Mouse (Mus musculus): ENCODE data around the gene Zdhhc6. TPM values are rescaled to one million over a fixed set of nuclear protein-coding genes. Genes with fewer than 3 reads are reported as not detected.

Gene Zdhhc6
- polyA plus RNA-seq, 1 experiment from 2014 or later = 69.8 TPM

DNA sequence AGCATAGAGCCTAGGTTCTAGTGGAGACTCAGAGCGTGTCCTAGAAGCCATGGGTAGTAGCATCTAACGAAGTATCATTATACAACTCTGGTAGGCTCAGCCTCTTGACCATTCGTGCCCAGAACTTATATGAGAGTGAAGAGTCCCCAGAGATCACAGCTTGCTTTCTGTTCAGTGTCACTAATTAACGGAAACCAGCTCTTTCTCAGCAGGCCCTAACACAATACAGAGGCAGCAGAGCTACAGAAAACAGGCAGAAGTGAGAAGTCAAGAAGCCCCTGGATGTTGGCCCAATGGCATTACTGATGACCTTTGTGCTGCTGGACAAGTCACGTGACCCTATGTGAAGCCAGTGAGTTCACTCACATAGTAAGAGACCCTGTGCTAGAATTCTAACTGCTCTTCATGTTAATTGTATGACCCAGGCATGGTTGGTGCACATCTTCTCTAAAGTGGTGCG is 74.6 kb downstream of the Zdhhc6 start, which contains the start of gene Gucy2g:
Gene Gucy2g, minus strand, starts transcription at position 51 of the 460 bp plus-strand sequence.
- no peaks in the 10 kb centered on the region for H3K9me3 ChIP-seq (ENCODE audit: control insufficient read depth, low read length)
- no peaks in the 10 kb centered on the region for H3K27me3 ChIP-seq (replicated peaks; ENCODE audit: control insufficient read depth, insufficient read depth, low read length)
- no peak within 1 kb of the TSS for H3K9ac ChIP-seq (replicated peaks; ENCODE audit: low read depth, low read length)
- H3K4me2 ChIP-seq (ENCODE audit: low read length) = no peak within 1 kb of the TSS
- H3K27ac ChIP-seq (ENCODE audit: low read length) = no peak within 1 kb of the TSS
- WGBS = 70% methylated on average over 6 of the region's 6 CpGs
- no peaks in the 10 kb centered on the region for H3K4me1 ChIP-seq (replicated peaks; ENCODE audit: control insufficient read depth, insufficient read depth, low read length)
- H3K36me3 ChIP-seq (ENCODE audit: control insufficient read depth, insufficient read depth) = no peaks in the 10 kb centered on the region
- no peak for ATAC-seq
- H3K4me3 ChIP-seq (replicated peaks; ENCODE audit: low read length) = no peak within 1 kb of the TSS

DNA sequence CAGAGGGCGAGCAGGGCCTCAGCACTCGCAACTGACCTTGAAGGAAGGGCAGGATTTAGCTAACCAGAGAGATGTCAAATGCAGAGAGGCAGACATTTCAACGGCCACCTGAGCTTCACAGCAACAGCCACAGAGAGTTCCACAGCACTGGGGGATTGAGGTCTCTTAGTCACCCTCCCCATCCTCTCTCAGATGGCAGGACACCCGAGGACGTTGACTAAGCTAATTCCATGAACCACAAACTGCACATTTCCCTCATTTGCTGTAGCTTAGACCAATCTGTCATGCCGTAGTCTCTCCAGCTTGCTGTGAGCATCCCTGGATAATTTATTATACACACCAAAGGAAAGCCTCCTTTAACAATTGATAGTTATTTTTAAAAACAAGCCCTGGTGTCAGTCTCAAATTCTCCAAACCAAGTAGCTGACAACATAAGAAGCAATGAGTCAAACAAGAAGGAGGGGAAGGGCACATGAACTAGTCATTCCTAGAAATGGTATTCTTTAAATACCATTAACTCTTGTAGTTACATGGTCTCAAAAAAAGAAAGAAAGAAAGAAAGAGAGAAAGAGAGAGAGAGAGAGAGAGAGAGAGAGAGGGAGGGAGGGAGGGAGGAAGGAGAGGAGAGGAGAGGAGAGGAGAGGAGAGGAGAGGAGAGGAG is 75.9 kb downstream of the Zdhhc6 start:
- Histone ChIP-seq H3K27ac (ENCODE audit: low read length) (no peak overlapping the region), H3K9ac (replicated peaks; ENCODE audit: low read depth, low read length) (no peak overlapping the region), H3K9me3 (ENCODE audit: control insufficient read depth, low read length) (no peaks in the 10 kb centered on the region), H3K27me3 (replicated peaks; ENCODE audit: control insufficient read depth, insufficient read depth, low read length) (no peaks in the 10 kb centered on the region), H3K36me3 (ENCODE audit: control insufficient read depth, insufficient read depth) (no peaks in the 10 kb centered on the region), H3K4me2 (ENCODE audit: low read length) (no peak overlapping the region), H3K4me3 (replicated peaks; ENCODE audit: low read length) (no peak overlapping the region), H3K4me1 (replicated peaks; ENCODE audit: control insufficient read depth, insufficient read depth, low read length) (no peaks in the 10 kb centered on the region)
- 75% methylated on average over 6 of the region's 6 CpGs for WGBS
- ATAC-seq = no peak

DNA sequence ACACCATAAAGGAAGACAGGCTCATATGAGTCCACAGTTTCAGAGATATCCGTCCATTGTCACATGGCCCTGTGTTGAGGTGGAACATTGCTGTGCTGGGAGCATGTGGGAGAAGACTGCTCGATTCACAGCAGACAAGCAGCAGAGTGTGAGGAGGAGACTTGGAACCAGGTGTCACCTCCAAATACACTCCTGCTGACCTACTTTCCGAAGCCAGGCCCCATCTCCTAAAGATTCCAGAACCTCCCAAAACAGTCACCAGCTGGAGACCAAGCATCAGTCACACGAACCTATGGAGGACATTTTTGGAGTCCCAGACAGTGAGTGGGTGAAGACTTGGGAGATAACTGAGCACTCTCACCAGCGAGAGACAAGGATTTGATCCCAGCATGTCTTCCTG is 79.3 kb downstream of the Zdhhc6 start:
- no peaks in the 10 kb centered on the region for H3K9me3 ChIP-seq (ENCODE audit: control insufficient read depth, low read length)
- 85% methylated on average over 5 of the region's 5 CpGs for WGBS
- no peaks in the 10 kb centered on the region for H3K27me3 ChIP-seq (replicated peaks; ENCODE audit: control insufficient read depth, insufficient read depth, low read length)
- no peak overlapping the region for H3K4me2 ChIP-seq (ENCODE audit: low read length)
- no peaks in the 10 kb centered on the region for H3K4me1 ChIP-seq (replicated peaks; ENCODE audit: control insufficient read depth, insufficient read depth, low read length)
- no peak for ATAC-seq
- H3K27ac ChIP-seq (ENCODE audit: low read length) = no peak overlapping the region
- H3K36me3 ChIP-seq (ENCODE audit: control insufficient read depth, insufficient read depth) = no peaks in the 10 kb centered on the region
- no peak overlapping the region for H3K4me3 ChIP-seq (replicated peaks; ENCODE audit: low read length)
- no peak overlapping the region for H3K9ac ChIP-seq (replicated peaks; ENCODE audit: low read depth, low read length)

DNA sequence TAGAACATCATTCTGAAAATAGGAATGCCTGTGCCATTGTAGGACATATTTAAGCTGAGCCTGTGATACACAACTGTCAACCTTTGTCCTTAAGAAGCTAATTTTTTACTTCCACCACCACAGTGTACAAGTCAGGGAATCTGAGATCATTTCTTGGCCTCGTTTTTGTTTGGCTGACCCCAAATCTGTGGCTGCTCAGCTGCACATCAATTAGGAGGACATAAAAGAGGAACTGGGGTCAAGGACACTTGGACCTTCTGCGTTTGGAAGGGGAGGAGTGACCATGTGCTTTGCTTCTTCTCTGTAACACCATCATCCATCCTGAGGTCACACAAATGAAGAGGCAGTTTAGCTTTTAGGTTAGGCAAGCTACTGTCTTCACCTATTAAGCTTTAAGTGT is 79.8 kb downstream of the Zdhhc6 start:
- H3K9ac ChIP-seq (replicated peaks; ENCODE audit: low read depth, low read length) = no peak overlapping the region
- H3K4me2 ChIP-seq (ENCODE audit: low read length) = no peak overlapping the region
- ATAC-seq = no peak
- H3K9me3 ChIP-seq (ENCODE audit: control insufficient read depth, low read length) = no peaks in the 10 kb centered on the region
- no peaks in the 10 kb centered on the region for H3K36me3 ChIP-seq (ENCODE audit: control insufficient read depth, insufficient read depth)
- H3K4me1 ChIP-seq (replicated peaks; ENCODE audit: control insufficient read depth, insufficient read depth, low read length) = no peaks in the 10 kb centered on the region
- no peaks in the 10 kb centered on the region for H3K27me3 ChIP-seq (replicated peaks; ENCODE audit: control insufficient read depth, insufficient read depth, low read length)
- H3K4me3 ChIP-seq (replicated peaks; ENCODE audit: low read length) = no peak overlapping the region
- 59% methylated on average over 2 of the region's 2 CpGs for WGBS
- no peak overlapping the region for H3K27ac ChIP-seq (ENCODE audit: low read length)

DNA sequence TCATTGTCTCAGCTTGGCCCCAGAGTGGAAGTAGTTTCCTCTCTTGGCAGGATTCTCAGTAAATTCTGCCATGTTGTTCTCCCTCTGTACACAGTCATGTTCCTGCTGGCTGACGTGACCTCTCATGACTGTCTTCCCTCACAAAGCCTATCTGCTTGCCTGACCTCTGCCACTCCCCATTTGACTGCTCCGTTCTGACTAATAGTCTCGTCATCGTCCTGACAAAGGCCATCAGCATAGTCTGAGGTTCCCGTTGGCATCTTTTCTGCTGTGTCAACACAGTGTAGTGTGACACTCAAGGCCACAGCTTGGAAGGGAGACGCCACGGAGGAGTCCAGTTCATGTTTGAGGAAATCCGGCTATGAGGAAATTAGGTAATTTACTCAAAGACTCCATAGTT is 83.7 kb downstream of the Zdhhc6 start:
- no peak overlapping the region for H3K4me3 ChIP-seq (replicated peaks; ENCODE audit: low read length)

DNA sequence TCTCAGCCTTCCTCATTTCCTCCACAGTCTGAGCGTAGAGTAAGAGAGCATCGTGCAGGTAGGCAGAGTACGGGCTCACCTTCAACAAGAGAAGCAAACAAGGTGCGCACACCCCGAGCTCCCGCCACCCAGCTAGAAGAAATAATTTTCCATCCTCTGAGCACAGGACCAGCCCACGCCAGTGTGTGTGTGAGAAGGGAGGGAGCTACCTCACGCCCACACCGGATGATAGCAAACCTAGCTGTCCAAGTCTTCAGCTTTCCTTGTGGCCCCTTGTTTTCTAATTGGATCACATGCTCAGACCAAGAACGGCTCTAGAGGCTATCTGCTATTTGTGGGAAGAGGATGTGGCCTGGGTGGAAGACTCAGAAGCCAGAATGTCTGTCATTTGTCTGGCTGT is 84.8 kb downstream of the Zdhhc6 start:
- 86% methylated on average over 10 of the region's 10 CpGs for WGBS
- Histone ChIP-seq H3K27me3 (replicated peaks; ENCODE audit: control insufficient read depth, insufficient read depth, low read length) (no peaks in the 10 kb centered on the region), H3K36me3 (ENCODE audit: control insufficient read depth, insufficient read depth) (no peaks in the 10 kb centered on the region), H3K9ac (replicated peaks; ENCODE audit: low read depth, low read length) (no peak overlapping the region), H3K4me1 (replicated peaks; ENCODE audit: control insufficient read depth, insufficient read depth, low read length) (no peaks in the 10 kb centered on the region), H3K4me2 (ENCODE audit: low read length) (no peak overlapping the region), H3K27ac (ENCODE audit: low read length) (no peak overlapping the region), H3K9me3 (ENCODE audit: control insufficient read depth, low read length) (no peaks in the 10 kb centered on the region), H3K4me3 (replicated peaks; ENCODE audit: low read length) (no peak overlapping the region)
- no peak for ATAC-seq

More for the DNA sequence above, 83.7 kb downstream of the Zdhhc6 start:
- WGBS = 73% methylated on average over 8 of the region's 8 CpGs
- no peaks in the 10 kb centered on the region for H3K27me3 ChIP-seq (replicated peaks; ENCODE audit: control insufficient read depth, insufficient read depth, low read length)
- no peak overlapping the region for H3K4me2 ChIP-seq (ENCODE audit: low read length)
- no peak overlapping the region for H3K9ac ChIP-seq (replicated peaks; ENCODE audit: low read depth, low read length)
- H3K4me1 ChIP-seq (replicated peaks; ENCODE audit: control insufficient read depth, insufficient read depth, low read length) = no peaks in the 10 kb centered on the region
- H3K27ac ChIP-seq (ENCODE audit: low read length) = no peak overlapping the region
- no peaks in the 10 kb centered on the region for H3K36me3 ChIP-seq (ENCODE audit: control insufficient read depth, insufficient read depth)
- H3K9me3 ChIP-seq (ENCODE audit: control insufficient read depth, low read length) = no peaks in the 10 kb centered on the region
- no peak for ATAC-seq

DNA sequence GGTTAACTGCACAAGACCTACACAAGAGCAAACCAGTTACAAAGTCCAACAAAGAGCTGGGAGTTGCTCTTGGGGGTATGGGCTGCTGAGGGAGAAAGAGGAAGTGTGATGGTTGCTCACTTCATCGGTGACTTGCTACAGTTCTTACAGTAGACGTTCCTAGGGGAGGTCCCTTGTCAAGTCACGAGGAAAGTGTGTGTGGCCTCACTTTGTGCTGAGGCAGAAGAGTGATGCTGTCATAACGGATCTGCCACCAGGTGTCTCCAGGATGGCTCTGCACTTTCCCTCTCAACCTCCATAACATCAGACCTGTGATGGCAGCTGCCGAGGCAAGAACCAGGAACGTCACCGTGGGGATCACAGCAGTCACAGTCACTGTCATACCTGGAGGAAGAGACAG is 88.7 kb downstream of the Zdhhc6 start:
- Histone ChIP-seq H3K4me1 (replicated peaks; ENCODE audit: control insufficient read depth, insufficient read depth, low read length) (no peaks in the 10 kb centered on the region), H3K4me3 (replicated peaks; ENCODE audit: low read length) (no peak overlapping the region), H3K4me2 (ENCODE audit: low read length) (no peak overlapping the region), H3K27ac (ENCODE audit: low read length) (no peak overlapping the region), H3K27me3 (replicated peaks; ENCODE audit: control insufficient read depth, insufficient read depth, low read length) (no peaks in the 10 kb centered on the region), H3K9ac (replicated peaks; ENCODE audit: low read depth, low read length) (no peak overlapping the region), H3K36me3 (ENCODE audit: control insufficient read depth, insufficient read depth) (no peaks in the 10 kb centered on the region), H3K9me3 (ENCODE audit: control insufficient read depth, low read length) (no peaks in the 10 kb centered on the region)
- no peak for ATAC-seq
- WGBS = 86% methylated on average over 7 of the region's 7 CpGs

DNA sequence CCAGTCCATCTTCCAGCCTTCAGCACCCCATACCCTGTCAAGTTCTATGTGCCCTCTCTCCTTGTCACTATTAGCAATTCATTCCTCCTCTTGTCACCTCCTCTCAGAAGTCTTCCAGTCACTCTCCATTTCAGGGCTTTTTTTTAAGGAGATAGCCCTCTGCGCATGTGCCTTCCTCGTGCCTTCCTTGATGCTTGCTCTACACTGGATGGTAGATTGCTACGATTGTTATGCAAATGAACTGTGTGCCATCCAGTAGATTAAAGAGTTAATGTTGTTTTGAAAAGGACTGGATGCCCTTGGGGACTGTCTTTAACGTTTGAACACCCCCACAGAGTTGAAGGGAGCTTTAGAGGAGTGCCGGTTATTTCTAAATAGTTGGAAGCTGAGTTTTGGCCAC is 89.2 kb downstream of the Zdhhc6 start:
- H3K4me3 ChIP-seq (replicated peaks; ENCODE audit: low read length) = no peak overlapping the region
- WGBS = 66% methylated on average over 5 of the region's 5 CpGs
- H3K27ac ChIP-seq (ENCODE audit: low read length) = no peak overlapping the region
- no peaks in the 10 kb centered on the region for H3K4me1 ChIP-seq (replicated peaks; ENCODE audit: control insufficient read depth, insufficient read depth, low read length)
- no peak for ATAC-seq
- H3K36me3 ChIP-seq (ENCODE audit: control insufficient read depth, insufficient read depth) = no peaks in the 10 kb centered on the region
- H3K27me3 ChIP-seq (replicated peaks; ENCODE audit: control insufficient read depth, insufficient read depth, low read length) = no peaks in the 10 kb centered on the region
- no peak overlapping the region for H3K4me2 ChIP-seq (ENCODE audit: low read length)
- no peaks in the 10 kb centered on the region for H3K9me3 ChIP-seq (ENCODE audit: control insufficient read depth, low read length)
- H3K9ac ChIP-seq (replicated peaks; ENCODE audit: low read depth, low read length) = no peak overlapping the region

DNA sequence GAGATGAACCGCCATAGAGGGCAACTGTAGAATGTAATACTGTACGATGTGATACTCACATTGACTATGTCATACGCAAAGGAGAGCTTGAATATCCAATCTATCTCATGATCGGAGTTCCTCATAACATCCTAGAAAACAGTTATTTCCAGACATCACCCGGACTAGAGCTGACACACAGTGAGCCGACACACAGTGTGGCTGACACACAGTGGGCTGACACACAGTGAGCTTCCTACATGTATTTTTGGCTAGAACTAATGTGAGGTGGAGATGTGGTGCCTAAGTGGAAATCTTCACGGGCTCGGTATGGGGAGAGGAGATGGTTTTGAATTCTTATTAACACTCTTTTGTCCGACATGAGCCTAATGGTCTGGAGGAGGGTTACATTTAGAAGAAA is 93.6 kb downstream of the Zdhhc6 start:
- Histone ChIP-seq H3K36me3 (ENCODE audit: control insufficient read depth, insufficient read depth) (no peaks in the 10 kb centered on the region), H3K27ac (ENCODE audit: low read length) (no peak overlapping the region), H3K4me3 (replicated peaks; ENCODE audit: low read length) (no peak overlapping the region), H3K9me3 (ENCODE audit: control insufficient read depth, low read length) (no peaks in the 10 kb centered on the region), H3K4me1 (replicated peaks; ENCODE audit: control insufficient read depth, insufficient read depth, low read length) (peaks cover 7% of the 10 kb centered on the region), H3K27me3 (replicated peaks; ENCODE audit: control insufficient read depth, insufficient read depth, low read length) (no peaks in the 10 kb centered on the region), H3K9ac (replicated peaks; ENCODE audit: low read depth, low read length) (no peak overlapping the region), H3K4me2 (ENCODE audit: low read length) (no peak overlapping the region)
- no peak for ATAC-seq
- 88% methylated on average over 9 of the region's 9 CpGs for WGBS
